Mouse (Mus musculus) adrenal gland (tissue): ENCODE measurements around the gene Ccpg1os.

ENCODE experiments used
- intact Hi-C: fragments of 180-260 bp; cut with DNase I; formaldehyde crosslinking; loops from one replicate; pipeline ENCODE4 v1.15.1; 2025
- long read RNA-seq, 2 experiments: library from polyadenylated mRNA; unstranded; transcript quantifications; one replicate each; pipeline ENCODE4 v2.0.0; 2020; ENCODE audit warnings: borderline replicate concordance in 1 of 2; ENCODE audit not compliant: insufficient replicate concordance in 1 of 2

The Ccpg1os gene
- long read RNA-seq, experiment 1, transcript Ccpg1os-201 (2 exons, 711 nt) = major isoform, 8 of 9 reads
- long read RNA-seq, experiment 1, partial matches to known transcripts = 0 of 9 reads
- long read RNA-seq, experiment 1, other reads (novel, unspliced or antisense) = 1 of 9 reads
- long read RNA-seq, experiment 2, transcript Ccpg1os-201 (2 exons, 711 nt) = major isoform, 14 of 15 reads
- long read RNA-seq, experiment 2, partial matches to known transcripts = 0 of 15 reads
- long read RNA-seq, experiment 2, other reads (novel, unspliced or antisense) = 0 of 15 reads

- intact Hi-C loops = no loop called here
Observed at GRCm38 (mm10) chr9:72985250-72986220, at the start of gene Ccpg1os, which contains the start of gene Ccpg1. Gene Ccpg1os, minus strand, starts transcription at chr9:72985382. Gene Ccpg1, plus strand, starts transcription at chr9:72985429.

- intact Hi-C loops = no loop called here
Observed at GRCm38 (mm10) chr9:73033406-73033805, 48.2 kb upstream of the Ccpg1os start.

DNA sequence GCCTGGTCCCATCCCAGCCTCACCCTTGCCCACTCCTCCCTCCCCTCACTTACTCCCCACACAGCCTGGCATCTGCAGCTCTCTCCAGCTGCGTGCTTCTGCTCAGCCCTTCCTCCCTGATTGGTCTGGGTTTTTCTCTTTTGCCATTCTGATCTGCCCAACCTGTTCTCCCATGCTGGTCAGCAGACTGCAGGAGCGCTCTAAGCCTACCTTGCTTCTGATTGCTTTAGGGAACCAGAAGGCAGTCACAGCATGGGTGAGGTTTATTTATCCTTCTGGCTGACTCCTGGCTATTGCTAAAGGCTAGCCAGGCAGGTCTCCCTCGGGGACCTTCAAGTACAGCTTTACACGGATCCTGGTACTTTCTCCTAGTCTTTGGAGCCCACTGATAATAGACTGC, 46.2 kb upstream of the Ccpg1os start:
- intact Hi-C loops = no loop called here

DNA sequence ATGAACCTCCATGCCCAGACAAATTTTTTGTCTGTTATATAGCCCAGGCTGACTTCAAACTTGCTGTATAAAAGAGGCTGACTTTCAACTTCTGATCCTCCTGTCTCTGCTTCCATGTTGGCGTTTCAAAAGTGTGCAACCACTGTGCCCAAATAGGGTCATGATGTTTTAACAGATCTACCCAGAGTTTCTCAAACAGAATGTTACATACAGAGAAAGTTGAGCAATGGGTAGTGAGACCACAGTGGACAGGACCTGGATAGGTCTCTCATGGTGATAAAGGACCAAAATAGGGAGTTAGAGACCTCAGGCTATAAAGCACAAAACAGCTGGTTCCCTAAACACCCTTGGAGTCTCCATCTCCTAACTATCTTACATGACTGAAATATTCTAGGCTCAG, 45.3 kb upstream of the Ccpg1os start:
- intact Hi-C loops = no loop called here

GRCm38 (mm10) chr9:73025818-73026636, 40.8 kb upstream of the Ccpg1os start:
- intact Hi-C loops = no loop called here

DNA sequence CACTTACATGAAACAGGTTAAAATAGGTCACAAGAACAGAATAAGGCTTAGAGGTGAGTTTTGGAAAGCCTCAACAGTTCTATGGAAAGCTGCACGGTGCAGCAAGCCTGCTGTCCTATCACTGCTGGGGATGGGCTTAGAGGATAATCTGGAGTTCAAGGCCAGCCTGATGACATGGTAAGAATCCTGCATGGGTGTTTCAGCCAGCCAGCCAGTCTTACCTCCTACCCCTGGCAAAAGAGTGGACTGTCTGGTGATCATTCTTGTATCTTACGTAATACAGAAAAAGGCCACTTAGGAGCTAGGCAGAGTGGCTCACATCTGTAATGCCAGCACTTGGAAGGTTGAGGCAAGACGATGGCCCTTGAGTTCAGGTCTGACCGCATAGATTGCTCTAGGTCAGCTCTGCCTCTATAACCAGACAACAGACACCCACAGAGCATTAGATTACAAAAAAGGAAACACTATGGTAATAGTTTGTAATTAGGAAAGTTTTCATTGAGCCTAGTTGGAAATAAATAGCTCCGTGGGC, 35.5 kb upstream of the Ccpg1os start:
- intact Hi-C loops = no loop called here

DNA sequence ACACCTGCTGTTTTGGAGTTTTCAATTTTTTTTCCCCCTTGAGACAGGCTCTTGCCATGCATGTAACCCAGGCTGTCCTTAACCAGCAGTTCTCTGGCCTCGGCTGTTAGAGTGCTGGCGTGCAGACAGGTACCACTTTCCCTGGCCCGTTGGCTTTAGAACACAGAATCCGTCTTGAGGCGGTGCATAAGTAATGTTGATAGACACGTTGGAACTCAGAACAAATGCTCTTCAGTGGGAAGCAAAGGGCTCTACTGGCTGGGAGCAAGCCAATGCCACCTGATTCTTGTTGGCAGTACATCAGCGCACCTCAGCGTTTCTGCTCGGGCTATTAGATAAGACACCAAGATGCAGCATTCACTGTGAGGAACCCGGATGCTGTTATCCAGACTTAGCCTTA, 34.7 kb upstream of the Ccpg1os start:
- intact Hi-C loops = no loop called here

DNA sequence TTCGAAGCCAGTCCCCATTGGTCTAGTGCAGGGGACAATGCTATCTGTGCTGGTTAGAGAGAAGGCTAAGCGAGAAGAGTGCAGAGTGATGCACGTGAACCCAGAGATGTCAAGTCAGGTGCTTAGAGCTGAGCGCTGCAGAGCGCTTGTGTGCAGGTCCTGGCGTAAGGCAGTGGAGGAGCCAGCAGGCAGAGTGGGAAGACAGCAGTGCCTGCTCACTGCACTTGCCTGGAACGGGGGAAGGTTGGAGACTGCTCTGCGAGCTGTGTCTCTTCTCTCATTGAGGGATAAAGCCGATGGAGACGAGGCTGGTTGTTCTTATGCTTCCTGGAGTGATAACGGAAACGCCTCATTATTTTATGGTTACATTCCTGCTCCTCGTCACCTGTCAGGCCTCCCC, 29.5 kb upstream of the Ccpg1os start:
- intact Hi-C loops = no loop called here

DNA sequence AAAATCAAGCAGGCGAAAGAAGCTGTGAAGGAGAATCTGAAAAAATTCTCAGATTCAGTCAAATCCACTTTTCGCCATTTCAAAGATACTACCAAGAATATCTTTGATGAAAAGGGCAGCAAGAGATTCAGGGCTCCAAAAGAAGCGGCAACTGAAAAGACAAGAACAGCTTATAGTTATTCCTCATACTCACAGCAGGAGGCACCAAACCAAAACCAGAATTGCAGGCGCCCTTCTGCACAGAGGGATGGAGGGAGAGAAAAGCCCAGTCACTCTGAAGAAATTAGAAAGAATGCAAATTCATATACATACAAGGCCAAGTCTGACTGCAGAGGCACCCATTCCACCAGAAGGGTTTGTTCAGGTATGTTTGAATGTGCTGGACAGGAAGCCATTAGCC, 27.4 kb upstream of the Ccpg1os start:
- intact Hi-C loops = no loop called here

GRCm38 (mm10) chr9:73008384-73008783, 23.2 kb upstream of the Ccpg1os start:
- intact Hi-C loops = no loop called here

DNA sequence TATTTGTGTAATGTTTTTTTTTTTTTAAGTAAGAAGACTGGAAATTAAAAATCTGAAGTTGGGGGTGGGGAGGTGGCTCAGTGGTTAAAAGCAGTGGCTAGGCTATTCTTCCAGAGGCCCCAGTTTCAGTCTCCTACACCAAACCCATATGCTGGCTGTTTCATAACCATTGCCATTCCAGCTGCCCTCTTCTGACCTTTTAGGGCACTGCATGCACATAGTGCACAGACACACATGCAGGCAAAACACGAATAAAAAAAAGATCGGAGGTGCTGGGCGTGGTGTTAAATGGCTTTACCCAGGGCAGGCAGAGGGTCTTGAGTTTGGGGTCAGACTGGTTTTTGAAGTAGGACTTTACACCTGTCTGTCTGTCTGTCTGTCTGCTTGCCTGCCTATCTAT, 21.0 kb upstream of the Ccpg1os start:
- intact Hi-C loops = no loop called here

GRCm38 (mm10) chr9:73005106-73005505, 19.9 kb upstream of the Ccpg1os start:
- intact Hi-C loops = no loop called here

DNA sequence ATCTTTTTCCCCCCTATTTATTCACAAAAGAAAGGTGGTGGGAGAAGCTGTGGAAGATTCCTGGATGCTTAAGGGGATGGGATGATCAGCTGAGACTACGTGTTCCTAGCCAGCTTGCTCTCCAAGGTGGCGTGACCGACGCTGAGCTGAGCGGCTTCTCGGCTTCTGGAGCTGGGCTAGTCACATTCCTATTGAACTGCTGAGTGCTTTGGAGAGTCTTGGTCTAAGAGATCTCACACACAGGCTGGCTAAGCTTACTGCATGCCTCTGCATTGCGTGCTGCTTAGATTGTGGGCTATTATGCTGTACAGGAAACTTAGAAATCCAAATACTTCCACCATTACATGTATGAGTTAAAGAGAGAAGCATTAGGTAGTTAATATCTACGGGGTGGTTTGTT, 18.9 kb upstream of the Ccpg1os start:
- intact Hi-C loops = no loop called here

- intact Hi-C loops = no loop called here
Observed at GRCm38 (mm10) chr9:73002177-73002576, 17.0 kb upstream of the Ccpg1os start.

- intact Hi-C loops = no loop called here
Observed at GRCm38 (mm10) chr9:73001314-73002011, 16.3 kb upstream of the Ccpg1os start.

DNA sequence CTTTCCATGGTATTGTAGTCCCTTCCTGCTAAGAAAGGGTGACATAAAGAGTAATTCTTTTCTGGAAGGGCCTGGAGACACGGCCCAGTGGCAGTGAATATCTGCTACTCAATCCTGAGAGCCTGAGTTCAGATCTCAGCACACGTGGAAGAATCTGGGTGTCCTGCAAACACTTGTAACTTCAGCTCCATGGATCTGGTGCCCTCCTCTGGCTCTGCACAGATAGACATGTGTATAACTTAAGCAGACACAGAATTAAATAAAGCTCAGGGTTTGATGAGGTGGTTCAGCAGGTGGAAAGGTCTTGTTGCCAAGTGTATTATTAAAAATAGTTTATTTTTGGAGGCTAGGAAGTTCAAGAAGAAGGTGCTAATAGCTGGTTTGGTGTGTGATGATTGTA, 15.3 kb upstream of the Ccpg1os start:
- intact Hi-C loops = no loop called here

DNA sequence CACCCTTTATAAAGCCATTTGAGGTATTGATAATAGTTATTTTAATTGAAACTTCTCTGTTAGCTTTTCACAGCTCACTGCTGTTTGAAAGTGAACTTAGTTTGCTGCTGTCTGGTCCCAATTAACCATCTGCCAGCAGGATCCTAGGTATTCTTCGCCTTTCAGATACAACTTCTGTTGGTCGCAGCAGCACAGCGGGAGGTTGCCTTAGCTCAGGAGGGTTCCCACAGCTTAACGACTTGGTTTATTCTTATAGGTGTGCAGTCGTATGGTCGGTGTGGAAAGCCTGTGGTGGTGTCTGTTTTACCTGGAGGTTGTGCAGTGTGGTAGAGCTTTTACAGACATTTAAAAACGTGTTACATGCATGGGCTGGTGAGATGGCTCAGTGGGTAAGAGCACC, 11.6 kb upstream of the Ccpg1os start:
- intact Hi-C loops = no loop called here

GRCm38 (mm10) chr9:72996167-72996566, 11.0 kb upstream of the Ccpg1os start:
- intact Hi-C loops = no loop called here

DNA sequence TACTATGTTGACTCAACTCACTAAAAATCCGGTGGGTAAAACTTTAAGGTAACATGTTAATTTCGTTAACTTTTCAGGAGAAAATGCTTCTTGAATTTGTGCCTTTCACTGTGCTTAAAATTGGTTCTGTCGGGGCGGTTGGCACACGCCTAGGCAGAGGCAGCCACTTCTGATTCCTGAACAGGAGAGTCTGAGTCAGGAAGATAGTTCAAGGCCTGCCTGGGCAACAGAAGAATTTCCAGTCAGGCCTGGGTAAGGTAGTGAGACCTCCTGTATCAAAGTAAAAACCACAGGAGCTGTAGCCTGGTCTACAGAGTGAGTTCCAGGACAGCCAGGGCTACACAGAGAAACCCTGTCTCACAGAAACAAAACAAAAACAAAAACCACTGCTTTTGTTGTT, 7.4 kb upstream of the Ccpg1os start:
- intact Hi-C loops = no loop called here

DNA sequence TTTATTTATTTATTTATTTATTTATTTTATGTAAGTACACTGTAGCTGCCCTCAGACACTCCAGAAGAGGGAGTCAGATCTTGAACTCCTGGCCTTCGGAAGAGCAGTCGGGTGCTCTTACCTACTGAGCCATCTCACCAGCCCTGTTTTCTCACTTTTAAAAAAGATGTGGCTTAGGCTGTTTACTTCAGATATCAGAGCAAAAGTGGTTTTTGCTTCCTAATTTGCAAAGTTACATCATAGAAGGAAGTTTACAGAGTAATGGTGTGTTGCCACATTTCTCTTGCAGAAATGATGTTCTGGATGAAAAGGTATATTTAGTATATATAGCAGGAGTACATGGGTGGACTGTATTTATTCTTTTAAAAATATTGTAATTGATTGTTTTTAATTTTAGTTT, 6.2 kb upstream of the Ccpg1os start:
- intact Hi-C loops = no loop called here

GRCm38 (mm10) chr9:72988706-72989105, 3.5 kb upstream of the Ccpg1os start:
- intact Hi-C loops = no loop called here
